Mouse (Mus musculus) heart, embryonic 10.5 days (tissue): ENCODE data around the gene Rilpl1. TPM values are rescaled to one million over a fixed set of nuclear protein-coding genes. Genes with fewer than 3 reads are reported as not detected.
A peak's percentile ranks its signal among the peaks of the same experiment; 100 is the strongest.

Experiments
- DNase-seq: peaks from one replicate; pipeline ENCODE4 v3.0.0-alpha.2; 2017; ENCODE audit warnings: low spot score
- H3K27ac ChIP-seq: fragments of 300-500 bp; sonication (generic); 2 replicates; pipeline ENCODE4 v1.5.1; 2016; ENCODE audit warnings: mild to moderate bottlenecking
- H3K27me3 ChIP-seq: fragments of 300-500 bp; sonication (generic); 2 replicates; pipeline ENCODE4 v1.6.1; 2016; ENCODE audit warnings: mild to moderate bottlenecking; ENCODE audit not compliant: poor library complexity, insufficient read depth, severe bottlenecking
- H3K36me3 ChIP-seq: fragments of 300-500 bp; sonication (generic); 2 replicates; pipeline ENCODE4 v1.6.1; 2016; ENCODE audit warnings: mild to moderate bottlenecking, moderate library complexity
- H3K4me1 ChIP-seq: fragments of 300-500 bp; sonication (generic); 2 replicates; pipeline ENCODE4 v1.6.1; 2016; ENCODE audit warnings: mild to moderate bottlenecking
- H3K4me3 ChIP-seq: fragments of 300-500 bp; sonication (generic); 2 replicates; pipeline ENCODE4 v1.5.1; 2016; ENCODE audit warnings: mild to moderate bottlenecking, moderate library complexity
- H3K9me3 ChIP-seq: fragments of 300-500 bp; sonication (generic); 2 replicates; pipeline ENCODE4 v1.6.1; 2016; ENCODE audit warnings: mild to moderate bottlenecking, moderate library complexity
- WGBS: fragments of 180-500 bp; shearing (Covaris S2); methylation state at CpG from one replicate; pipeline ENCODE4 v1.1.7; 2016; 5-methylcytosine and 5-hydroxymethylcytosine counted together
- polyA plus RNA-seq: library from polyadenylated mRNA; unstranded; fragments of >200 nt; fragmentation: Nextera tagmentation; extraction: Ambion mirVana; gene quantifications from 2 replicates; pipeline ENCODE4 v1.2.1, GENCODE M21; 2016

Gene Rilpl1
- polyA plus RNA-seq, 1 experiment from 2014 or later, result 25.5 TPM

DNA sequence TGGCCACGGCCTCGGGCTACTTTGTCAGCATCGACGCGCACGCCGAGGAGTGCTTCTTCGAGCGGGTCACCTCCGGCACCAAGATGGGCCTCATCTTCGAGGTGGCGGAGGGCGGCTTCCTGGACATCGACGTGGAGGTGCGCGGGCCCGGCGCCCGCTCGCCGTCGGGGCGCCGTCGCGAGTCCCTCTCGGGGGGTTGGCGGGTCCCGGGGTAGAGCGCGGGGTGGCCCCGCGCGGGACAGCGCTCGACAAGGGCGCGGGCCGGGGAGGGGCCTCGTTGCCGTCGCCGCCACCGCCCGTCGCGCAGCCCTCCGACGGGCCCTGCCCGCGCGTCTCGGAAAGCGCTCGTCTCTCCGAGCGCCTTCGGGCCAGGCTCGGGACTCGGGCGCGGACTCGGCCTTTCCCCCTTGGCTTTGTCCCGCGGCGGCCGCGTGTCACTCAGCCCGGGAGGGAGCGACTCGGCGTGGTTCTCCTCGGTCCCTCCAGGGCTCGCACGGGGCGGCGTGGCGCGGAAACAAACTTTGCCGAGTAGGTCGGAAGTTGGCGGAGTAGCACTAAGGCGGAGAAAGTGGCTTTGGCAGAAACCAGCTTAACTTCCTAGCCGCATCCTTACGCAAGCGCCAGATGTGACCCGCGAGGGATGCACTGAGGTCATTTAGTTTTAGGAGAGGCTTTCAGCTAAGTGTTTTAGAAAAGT is 9.9 kb upstream of the Rilpl1 start:
- H3K4me1 ChIP-seq, result peaks cover 12% of the 10 kb centered on the region
- under 1% methylated on average over 75 of the region's 89 CpGs for WGBS
- no peaks in the 10 kb centered on the region for H3K27me3 ChIP-seq
- peak overlapping the region; percentile 97 for H3K4me3 ChIP-seq
- H3K9me3 ChIP-seq, result no peaks in the 10 kb centered on the region
- DNase-seq, result no peak
- peaks cover 36% of the 10 kb centered on the region for H3K36me3 ChIP-seq
- H3K27ac ChIP-seq, result peak overlapping the region; percentile 95

DNA sequence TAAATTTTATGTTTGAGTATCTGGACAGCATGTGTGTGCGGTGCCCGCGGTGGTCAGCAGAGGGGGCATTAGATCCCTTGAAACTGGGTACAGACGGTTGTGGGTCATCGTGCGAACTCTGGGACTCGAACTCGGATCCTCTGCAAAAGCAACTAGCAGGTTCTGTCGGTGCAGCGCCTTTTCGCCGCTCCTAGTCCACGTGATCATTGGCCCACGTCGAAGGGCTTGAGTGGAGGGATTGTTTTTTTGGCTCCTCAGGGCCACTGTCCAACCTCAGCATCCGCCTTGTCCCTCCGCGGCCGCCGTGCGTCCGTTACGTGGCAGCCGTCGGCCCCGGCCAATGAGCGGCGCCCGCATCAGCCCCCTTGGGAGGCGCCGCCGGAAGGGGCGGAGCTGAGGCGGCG is 9.2 kb upstream of the Rilpl1 start, which contains the start of gene Tmed2:
Gene Tmed2, plus strand, starts transcription at position 313 of the 404 bp plus-strand sequence.
- Histone ChIP-seq H3K4me1 (peaks cover 12% of the 10 kb centered on the region), H3K27ac (peak within 1 kb of the TSS; percentile 95), H3K4me3 (peak within 1 kb of the TSS; percentile 97), H3K27me3 (no peaks in the 10 kb centered on the region), H3K9me3 (no peaks in the 10 kb centered on the region), H3K36me3 (peaks cover 30% of the 10 kb centered on the region)
- peak; percentile 97 for DNase-seq
- WGBS, result 1% methylated on average over 35 of the region's 35 CpGs

DNA sequence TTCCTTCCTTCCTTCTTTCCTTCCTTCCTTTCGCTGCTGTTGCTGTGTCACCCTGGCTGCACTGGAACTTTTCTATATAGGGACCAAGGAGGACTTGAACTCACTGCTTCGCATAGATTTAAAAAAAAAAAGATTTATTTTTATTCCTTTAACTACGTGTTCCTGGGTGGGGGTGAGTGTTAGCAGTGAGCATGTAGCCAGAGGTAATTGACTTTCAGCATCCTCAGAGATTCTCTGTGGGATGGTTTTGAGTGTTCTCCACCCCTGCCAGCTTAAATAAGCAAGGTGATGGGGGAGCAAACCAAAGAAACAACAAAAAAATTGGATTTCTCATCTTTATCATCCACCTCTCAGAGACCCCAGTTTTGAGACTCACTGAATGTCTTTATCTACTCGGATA is 8.7 kb upstream of the Rilpl1 start:
- 67% methylated on average over 4 of the region's 4 CpGs for WGBS
- H3K27ac ChIP-seq, result peak overlapping the region; percentile 89; the same call in 1 of the 2 replicates
- DNase-seq, result no peak
- H3K4me1 ChIP-seq, result peaks cover 12% of the 10 kb centered on the region
- H3K4me3 ChIP-seq, result peak overlapping the region; percentile 97
- H3K27me3 ChIP-seq, result no peaks in the 10 kb centered on the region
- peaks cover 25% of the 10 kb centered on the region for H3K36me3 ChIP-seq
- H3K9me3 ChIP-seq, result no peaks in the 10 kb centered on the region

DNA sequence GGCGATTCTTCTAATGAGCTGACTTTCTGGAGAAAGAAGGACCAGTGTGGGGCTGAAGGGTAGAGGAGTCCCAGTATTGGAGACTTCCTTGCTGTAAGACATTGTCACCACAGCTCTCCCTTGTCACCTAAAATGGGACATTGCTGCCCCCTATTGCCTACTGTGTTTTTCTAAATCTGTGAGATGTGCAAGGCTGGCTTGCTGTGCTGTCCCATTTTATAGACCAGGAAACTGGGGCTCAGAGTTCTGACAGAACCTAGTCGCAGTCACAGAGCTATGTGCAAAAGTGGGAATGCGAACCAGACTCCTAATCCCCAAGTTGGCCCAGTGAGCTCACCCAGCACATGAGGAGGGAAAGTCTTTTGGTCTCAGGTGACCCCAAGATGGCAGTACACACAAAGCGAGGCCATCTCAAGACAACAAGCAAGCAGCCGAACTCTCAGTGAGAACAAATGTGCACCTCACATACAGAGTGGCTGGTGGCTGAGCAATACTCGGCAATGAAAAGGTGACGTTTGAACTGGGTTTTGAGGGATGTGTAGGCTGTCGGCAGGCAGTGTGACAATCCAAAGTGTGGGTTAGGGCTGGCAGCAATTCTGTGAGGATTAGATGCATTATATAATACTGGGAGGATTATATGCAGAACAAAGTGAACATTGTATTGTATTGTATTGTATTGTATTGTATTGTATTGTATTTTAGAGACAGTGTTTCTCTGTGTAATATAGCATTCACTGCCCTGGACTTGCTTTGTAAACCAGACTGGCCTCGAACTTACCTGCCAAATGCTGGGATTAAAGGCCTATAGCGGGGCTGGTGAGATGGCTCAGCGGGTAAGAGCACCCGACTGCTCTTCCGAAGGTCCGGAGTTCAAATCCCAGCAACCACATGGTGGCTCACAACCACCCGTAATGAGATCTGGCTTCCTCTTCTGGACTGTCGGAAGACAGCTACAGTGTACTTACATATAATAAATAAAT is 7.9 kb upstream of the Rilpl1 start:
- no peaks in the 10 kb centered on the region for H3K27me3 ChIP-seq
- 69% methylated on average over 16 of the region's 16 CpGs for WGBS
- no peak for DNase-seq
- H3K36me3 ChIP-seq, result peaks cover 17% of the 10 kb centered on the region
- no peaks in the 10 kb centered on the region for H3K9me3 ChIP-seq
- no peak overlapping the region for H3K4me3 ChIP-seq
- H3K4me1 ChIP-seq, result peaks cover 12% of the 10 kb centered on the region
- H3K27ac ChIP-seq, result no peak overlapping the region

DNA sequence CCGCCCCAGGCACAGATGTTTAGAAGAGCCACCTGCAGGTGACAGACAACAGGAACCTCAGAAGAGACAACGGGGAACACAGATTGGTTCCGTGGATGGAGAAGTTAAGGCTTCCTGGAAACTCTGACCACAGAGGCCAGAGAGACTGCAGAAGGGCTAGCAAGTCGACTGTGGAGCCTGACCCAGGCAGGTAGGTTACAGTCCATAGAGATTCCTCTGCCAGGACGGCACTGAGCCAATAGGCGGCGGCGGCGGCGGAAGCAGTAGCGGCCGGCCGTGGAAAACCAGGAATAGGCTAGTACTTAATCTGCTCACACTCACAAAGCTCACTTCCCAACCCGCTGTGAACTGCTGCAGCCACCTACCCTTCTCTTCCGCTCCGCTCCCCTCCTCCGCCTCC is 5.6 kb upstream of the Rilpl1 start:
- Histone ChIP-seq H3K27me3 (no peaks in the 10 kb centered on the region), H3K27ac (peak overlapping the region; percentile 85), H3K36me3 (no peaks in the 10 kb centered on the region), H3K4me1 (peaks cover 17% of the 10 kb centered on the region), H3K9me3 (no peaks in the 10 kb centered on the region), H3K4me3 (peak overlapping the region; percentile 53)
- peak; percentile 84 for DNase-seq
- WGBS, result under 1% methylated on average over 17 of the region's 17 CpGs

DNA sequence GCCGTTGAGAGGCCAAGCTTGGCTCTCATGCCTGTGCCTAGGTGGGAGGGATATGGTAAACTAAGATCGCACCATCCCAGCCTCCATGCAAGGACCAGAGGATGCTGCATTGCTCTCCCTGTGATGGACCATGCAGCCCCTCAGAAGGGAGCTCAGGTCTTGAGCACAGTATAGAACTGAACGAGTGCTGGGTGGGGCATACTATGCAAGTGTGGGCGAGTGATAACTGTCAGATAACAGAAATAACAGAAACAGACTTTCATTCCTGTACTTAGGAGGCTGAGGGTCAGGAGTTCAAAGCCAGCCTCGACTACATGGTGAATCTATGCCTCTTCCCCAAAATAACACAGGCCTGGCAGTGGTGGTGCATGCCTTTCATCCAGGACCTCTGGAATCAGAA is 3.8 kb upstream of the Rilpl1 start:
- 44% methylated on average over 5 of the region's 5 CpGs for WGBS
- H3K36me3 ChIP-seq, result no peaks in the 10 kb centered on the region
- no peak overlapping the region for H3K4me3 ChIP-seq
- no peaks in the 10 kb centered on the region for H3K27me3 ChIP-seq
- DNase-seq, result no peak
- no peaks in the 10 kb centered on the region for H3K9me3 ChIP-seq
- no peak overlapping the region for H3K27ac ChIP-seq
- H3K4me1 ChIP-seq, result peaks cover 33% of the 10 kb centered on the region

DNA sequence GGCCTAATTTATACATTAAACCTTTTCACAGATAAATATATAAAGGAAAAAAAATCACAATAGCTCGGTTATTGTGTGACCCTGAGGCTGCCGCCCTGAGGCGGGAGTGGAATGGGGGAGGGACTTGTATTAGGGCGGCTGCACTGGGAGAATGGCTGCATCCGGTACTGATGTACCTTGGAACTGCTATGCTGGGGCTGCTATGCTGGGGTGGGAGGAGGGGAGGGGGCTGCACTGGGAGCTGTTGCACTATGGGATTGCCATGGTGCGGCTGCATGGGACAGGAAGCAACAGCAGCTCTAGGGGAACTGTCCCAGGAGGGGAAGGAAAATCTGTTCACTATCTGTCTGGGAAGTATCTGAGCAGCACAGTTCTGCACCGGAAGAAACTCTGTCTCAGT is 1.3 kb upstream of the Rilpl1 start:
- Histone ChIP-seq H3K27me3 (no peaks in the 10 kb centered on the region), H3K36me3 (no peaks in the 10 kb centered on the region), H3K4me3 (no peak overlapping the region), H3K9me3 (no peaks in the 10 kb centered on the region), H3K4me1 (peaks cover 52% of the 10 kb centered on the region), H3K27ac (peak overlapping the region; percentile 95; the same call in 1 of the 2 replicates)
- no peak for DNase-seq
- 33% methylated on average over 7 of the region's 7 CpGs for WGBS

DNA sequence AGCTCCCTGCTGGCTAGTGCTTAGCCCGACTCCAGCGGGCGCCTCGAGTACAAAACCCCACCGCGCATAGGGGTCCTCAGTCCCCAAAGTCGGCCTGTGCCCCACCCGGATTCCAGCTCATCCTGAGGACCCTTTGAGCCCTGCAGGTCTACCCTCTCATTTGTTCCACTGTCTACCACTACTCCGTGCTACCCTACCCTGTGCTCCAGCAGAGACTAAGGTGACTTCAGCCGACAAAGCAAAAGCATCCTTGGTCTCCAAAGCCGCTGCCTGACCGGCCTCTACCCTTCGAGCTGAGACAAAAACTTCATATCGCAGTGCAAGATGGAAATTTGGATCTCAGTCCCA is 366 bp upstream of the Rilpl1 start:
- Histone ChIP-seq H3K36me3 (peaks cover 4% of the 10 kb centered on the region), H3K27me3 (no peaks in the 10 kb centered on the region), H3K4me1 (peaks cover 45% of the 10 kb centered on the region), H3K4me3 (peak overlapping the region; percentile 89), H3K9me3 (no peaks in the 10 kb centered on the region), H3K27ac (peak overlapping the region; percentile 95)
- no peak for DNase-seq
- 13% methylated on average over 14 of the region's 14 CpGs for WGBS

DNA sequence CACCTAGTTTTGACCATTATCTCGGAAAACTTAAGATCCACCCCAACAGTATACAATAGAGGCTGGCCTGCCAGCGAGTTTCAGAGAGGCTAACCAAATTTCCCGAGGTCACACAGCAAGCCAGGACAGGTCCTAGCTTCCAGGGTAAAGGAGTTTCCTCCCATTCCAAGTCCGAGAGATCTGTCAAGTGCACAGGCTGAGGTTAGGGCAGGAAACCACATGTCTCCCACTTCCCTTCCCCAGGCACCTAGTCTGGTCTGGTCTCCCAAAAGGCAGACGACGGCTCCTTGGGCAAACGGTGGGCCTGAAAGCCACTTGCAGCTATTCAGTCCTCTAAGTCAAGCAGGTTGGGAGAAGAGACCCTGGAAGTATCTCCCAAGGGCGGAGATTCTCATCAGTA is 1.5 kb downstream of the Rilpl1 start:
- DNase-seq, result no peak
- Histone ChIP-seq H3K36me3 (peaks cover 20% of the 10 kb centered on the region), H3K27me3 (no peaks in the 10 kb centered on the region), H3K9me3 (no peaks in the 10 kb centered on the region), H3K4me1 (peaks cover 48% of the 10 kb centered on the region), H3K27ac (peak overlapping the region; percentile 95), H3K4me3 (peak overlapping the region; percentile 89)
- WGBS, result 48% methylated on average over 8 of the region's 8 CpGs

DNA sequence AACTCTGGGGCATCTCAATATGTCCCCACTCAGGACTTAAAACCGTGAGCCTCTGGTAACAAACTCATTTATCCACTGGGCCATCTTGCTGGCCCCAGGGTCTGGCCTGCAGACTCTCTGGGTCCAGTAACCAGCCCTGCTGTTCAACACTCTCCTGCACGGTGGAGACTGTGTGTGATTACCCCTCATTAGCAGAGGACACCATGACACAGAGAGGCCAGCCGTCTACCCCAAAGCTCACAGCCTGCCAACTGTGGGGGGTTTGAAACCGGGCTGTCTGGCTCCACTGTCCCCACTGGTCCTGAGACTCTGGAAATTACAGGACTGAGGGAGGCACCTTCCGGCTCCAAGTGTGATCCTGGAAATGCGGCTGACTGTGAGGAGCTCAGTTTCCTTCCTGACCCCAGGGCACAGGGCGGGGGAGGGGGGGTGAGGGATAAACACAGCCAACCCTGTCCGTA is 2.0 kb downstream of the Rilpl1 start:
- no peak for DNase-seq
- H3K36me3 ChIP-seq, result peaks cover 25% of the 10 kb centered on the region
- H3K27me3 ChIP-seq, result no peaks in the 10 kb centered on the region
- H3K4me1 ChIP-seq, result peaks cover 48% of the 10 kb centered on the region
- peak overlapping the region; percentile 89 for H3K4me3 ChIP-seq
- 24% methylated on average over 8 of the region's 8 CpGs for WGBS
- H3K9me3 ChIP-seq, result no peaks in the 10 kb centered on the region
- peak overlapping the region; percentile 95 for H3K27ac ChIP-seq

DNA sequence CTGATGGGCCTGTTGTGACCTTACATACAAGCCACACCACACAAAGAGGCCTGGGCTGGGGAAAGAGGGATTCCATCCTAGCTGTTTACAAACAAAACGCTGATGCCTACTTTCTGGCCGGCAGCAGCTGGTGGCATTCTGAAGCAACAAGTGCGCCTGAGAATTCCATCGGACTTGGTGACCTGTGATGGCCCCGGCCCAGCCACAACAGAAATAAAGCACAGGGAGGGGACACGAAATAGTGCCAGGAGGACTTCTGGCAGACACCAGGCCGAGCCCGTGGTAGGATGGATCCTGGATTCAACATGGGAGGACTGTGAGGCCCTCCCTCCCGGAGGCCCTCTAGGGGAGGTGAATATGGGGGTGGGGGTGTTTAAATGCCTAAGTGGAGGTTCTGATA is 2.4 kb downstream of the Rilpl1 start:
- 47% methylated on average over 9 of the region's 9 CpGs for WGBS
- Histone ChIP-seq H3K9me3 (no peaks in the 10 kb centered on the region), H3K4me1 (peaks cover 48% of the 10 kb centered on the region), H3K27me3 (no peaks in the 10 kb centered on the region), H3K27ac (peak overlapping the region; percentile 95), H3K4me3 (peak overlapping the region; percentile 89), H3K36me3 (peaks cover 29% of the 10 kb centered on the region)
- no peak for DNase-seq

DNA sequence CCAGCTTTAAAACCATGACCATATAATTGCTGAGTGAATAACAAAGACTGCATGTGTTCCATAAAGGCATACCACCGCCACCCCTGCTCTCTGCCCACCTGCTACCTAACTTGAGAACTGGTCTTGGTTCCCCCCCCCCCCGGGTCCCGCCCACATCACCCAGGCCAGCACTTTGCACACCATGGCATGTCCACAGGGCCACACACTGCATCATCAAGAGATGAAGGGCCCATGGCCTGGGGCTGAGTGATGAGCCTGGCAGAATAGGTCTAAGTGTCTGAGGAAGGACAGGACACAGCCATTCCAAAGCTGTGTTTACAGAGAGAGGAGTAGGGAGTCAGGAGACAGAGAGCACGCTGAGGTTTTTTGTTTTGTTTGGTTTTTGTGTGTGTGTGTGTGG is 2.8 kb downstream of the Rilpl1 start:
- Histone ChIP-seq H3K27me3 (no peaks in the 10 kb centered on the region), H3K27ac (peak overlapping the region; percentile 95), H3K9me3 (no peaks in the 10 kb centered on the region), H3K4me3 (peak overlapping the region; percentile 89), H3K36me3 (peaks cover 34% of the 10 kb centered on the region), H3K4me1 (peaks cover 48% of the 10 kb centered on the region)
- DNase-seq, result no peak
- WGBS, result 80% methylated on average over 4 of the region's 4 CpGs

DNA sequence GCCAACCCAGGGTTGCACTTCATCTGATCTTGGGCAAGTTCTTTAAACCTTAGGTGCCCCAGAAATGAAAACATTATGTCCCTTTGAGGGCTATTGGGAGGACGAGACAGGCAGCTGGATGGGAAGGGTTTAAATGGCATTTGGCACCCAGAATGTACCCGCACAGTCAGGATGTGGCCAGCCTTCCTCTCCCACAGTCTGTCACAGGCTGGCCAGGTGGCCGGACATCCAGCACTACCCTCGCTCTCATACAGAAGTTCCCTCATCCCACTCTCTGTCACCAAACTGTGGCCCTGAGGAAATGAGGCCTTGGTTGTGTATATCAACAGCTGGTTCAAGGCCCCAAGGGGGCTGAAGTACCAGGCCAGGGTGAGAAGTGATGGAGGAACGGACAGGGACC is 6.2 kb downstream of the Rilpl1 start:
- 84% methylated on average over 5 of the region's 5 CpGs for WGBS
- DNase-seq, result no peak
- Histone ChIP-seq H3K9me3 (no peaks in the 10 kb centered on the region), H3K27ac (no peak overlapping the region), H3K27me3 (no peaks in the 10 kb centered on the region), H3K4me3 (no peak overlapping the region), H3K36me3 (peaks cover 57% of the 10 kb centered on the region), H3K4me1 (peaks cover 23% of the 10 kb centered on the region)
